ENCODE assay signal across 25 mouse cellular contexts in the genomic region with DNA sequence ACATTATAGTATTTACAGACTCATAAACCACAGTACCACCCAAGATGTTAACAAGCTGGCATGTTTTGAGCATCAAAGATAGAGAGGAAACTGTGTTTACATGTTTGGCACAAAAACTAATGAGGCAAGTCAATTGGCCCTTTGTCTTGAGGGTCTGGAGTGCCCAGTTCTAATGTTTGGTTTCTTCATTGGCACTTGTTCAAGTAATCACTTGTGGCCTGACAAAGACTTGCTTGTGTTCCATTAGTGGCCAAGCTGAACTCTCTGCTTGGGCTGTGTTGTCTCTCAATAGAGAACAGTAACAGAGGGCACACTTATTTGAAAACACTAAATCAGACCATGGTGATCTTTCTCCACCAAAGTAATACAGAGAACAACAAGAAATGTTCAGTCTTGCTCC.
A peak's percentile ranks its signal among the peaks of the same experiment; 100 is the strongest.
DNase-seq lines count a peak whose midpoint lies in the region; ATAC-seq and TF ChIP-seq lines count a peak whose summit lies in the region.
"Had no signal": no experiment of that assay in that cellular context is flagged by ENCODE, and none has a peak within 500 bp of the region (broad histone marks: within the 10 kb centered on the region; RNA-seq: fewer than 3 reads in every experiment).

No protein-coding gene starts in this region.

- no peak overlapping the region for H3K4me3 ChIP-seq in forebrain, postnatal 0 days (ENCODE audit: low read depth, low read length)
- no peak overlapping the region for H3K4me3 ChIP-seq in forebrain, embryonic 10.5 days
- H3K4me3 ChIP-seq in neural tube, embryonic 13.5 days: no peak overlapping the region
- H3K4me3 ChIP-seq in neural tube, embryonic 15.5 days (replicated peaks): no peak overlapping the region
- H3K4me3 ChIP-seq in hindbrain, embryonic 16.5 days (ENCODE audit: low read length): no peak overlapping the region
- no peak overlapping the region for H3K4me3 ChIP-seq in stomach, postnatal 0 days (ENCODE audit: low read depth, low read length)
- H3K4me3 ChIP-seq: embryonic facial prominence, embryonic 10.5 days; heart, embryonic 15.5 days; intestine, embryonic 15.5 days; limb, embryonic 15.5 days; megakaryocyte, embryonic 14.5 days had no signal

- TF ChIP-seq CTCF in forebrain, postnatal 0 days (IDR thresholded peaks at IDR 0.05; ENCODE audit: low read depth): no peak
- TF ChIP-seq CTCF in stomach, postnatal 0 days (IDR thresholded peaks at IDR 0.05; ENCODE audit: low read depth): no peak

- no peaks in the 10 kb centered on the region for H3K27me3 ChIP-seq in forebrain, postnatal 0 days (ENCODE audit: insufficient read depth, low read length)
- no peaks in the 10 kb centered on the region for H3K27me3 ChIP-seq in forebrain, embryonic 10.5 days (ENCODE audit: poor library complexity, severe bottlenecking)
- peaks cover 14% of the 10 kb centered on the region for H3K27me3 ChIP-seq in neural tube, embryonic 13.5 days
- H3K27me3 ChIP-seq in neural tube, embryonic 15.5 days (replicated peaks): no peaks in the 10 kb centered on the region
- no peaks in the 10 kb centered on the region for H3K27me3 ChIP-seq in hindbrain, embryonic 16.5 days (replicated peaks; ENCODE audit: control insufficient read depth, insufficient read depth, low read length)
- no peaks in the 10 kb centered on the region for H3K27me3 ChIP-seq in stomach, postnatal 0 days (ENCODE audit: control insufficient read depth, insufficient read depth, low read length)
- H3K27me3 ChIP-seq: CH12.LX; heart, embryonic 15.5 days; intestine, embryonic 15.5 days; limb, embryonic 15.5 days; megakaryocyte, embryonic 14.5 days had no signal

- H3K36me3 ChIP-seq in forebrain, postnatal 0 days (ENCODE audit: insufficient read depth): no peaks in the 10 kb centered on the region
- no peaks in the 10 kb centered on the region for H3K36me3 ChIP-seq in forebrain, embryonic 10.5 days (replicated peaks)
- H3K36me3 ChIP-seq in neural tube, embryonic 13.5 days: no peaks in the 10 kb centered on the region
- no peaks in the 10 kb centered on the region for H3K36me3 ChIP-seq in neural tube, embryonic 15.5 days
- H3K36me3 ChIP-seq in hindbrain, embryonic 16.5 days (ENCODE audit: control insufficient read depth, insufficient read depth, low read length): no peaks in the 10 kb centered on the region
- H3K36me3 ChIP-seq in stomach, postnatal 0 days (ENCODE audit: control insufficient read depth, insufficient read depth, low read length): no peaks in the 10 kb centered on the region
- H3K36me3 ChIP-seq: embryonic facial prominence, embryonic 10.5 days; G1E; heart, embryonic 15.5 days; intestine, embryonic 15.5 days; limb, embryonic 15.5 days had no signal

- H3K4me1 ChIP-seq in forebrain, postnatal 0 days (ENCODE audit: insufficient read depth): no peaks in the 10 kb centered on the region
- H3K4me1 ChIP-seq in forebrain, embryonic 10.5 days: peaks cover 11% of the 10 kb centered on the region
- peaks cover 13% of the 10 kb centered on the region for H3K4me1 ChIP-seq in neural tube, embryonic 13.5 days (replicated peaks)
- H3K4me1 ChIP-seq in neural tube, embryonic 15.5 days: peaks cover 9% of the 10 kb centered on the region
- peaks cover 2% of the 10 kb centered on the region; the same call in 1 of the 2 replicates for H3K4me1 ChIP-seq in hindbrain, embryonic 16.5 days (ENCODE audit: control insufficient read depth, insufficient read depth, low read depth, low read length)
- H3K4me1 ChIP-seq in stomach, postnatal 0 days (replicated peaks; ENCODE audit: control insufficient read depth, insufficient read depth): no peaks in the 10 kb centered on the region
- H3K4me1 ChIP-seq: intestine, embryonic 15.5 days had no signal

- H3K4me2 ChIP-seq in forebrain, postnatal 0 days (ENCODE audit: low read depth): no peak overlapping the region
- H3K4me2 ChIP-seq in neural tube, embryonic 13.5 days: no peak overlapping the region
- no peak overlapping the region for H3K4me2 ChIP-seq in neural tube, embryonic 15.5 days
- H3K4me2 ChIP-seq in hindbrain, embryonic 16.5 days (ENCODE audit: low read length): no peak overlapping the region
- H3K4me2 ChIP-seq in stomach, postnatal 0 days (replicated peaks; ENCODE audit: low read depth): no peak overlapping the region
- H3K4me2 ChIP-seq: heart, embryonic 15.5 days; intestine, embryonic 15.5 days; limb, embryonic 15.5 days; lung, embryonic 14.5 days had no signal

- no peaks in the 10 kb centered on the region for H3K9me3 ChIP-seq in forebrain, postnatal 0 days (ENCODE audit: low read length)
- no peaks in the 10 kb centered on the region for H3K9me3 ChIP-seq in forebrain, embryonic 10.5 days
- no peaks in the 10 kb centered on the region for H3K9me3 ChIP-seq in neural tube, embryonic 13.5 days
- H3K9me3 ChIP-seq in neural tube, embryonic 15.5 days (replicated peaks): no peaks in the 10 kb centered on the region
- H3K9me3 ChIP-seq in hindbrain, embryonic 16.5 days (ENCODE audit: control insufficient read depth, low read length): no peaks in the 10 kb centered on the region
- H3K9me3 ChIP-seq in stomach, postnatal 0 days (ENCODE audit: control insufficient read depth, low read length): no peaks in the 10 kb centered on the region
- H3K9me3 ChIP-seq: embryonic facial prominence, embryonic 10.5 days; heart, embryonic 15.5 days; intestine, embryonic 15.5 days; limb, embryonic 15.5 days; megakaryocyte, embryonic 14.5 days had no signal

- no peak overlapping the region for H3K9ac ChIP-seq in forebrain, postnatal 0 days
- H3K9ac ChIP-seq in neural tube, embryonic 13.5 days: no peak overlapping the region
- no peak overlapping the region for H3K9ac ChIP-seq in neural tube, embryonic 15.5 days (replicated peaks)
- no peak overlapping the region for H3K9ac ChIP-seq in hindbrain, embryonic 16.5 days (ENCODE audit: low read depth, low read length)
- no peak overlapping the region for H3K9ac ChIP-seq in stomach, postnatal 0 days (ENCODE audit: low read length)
- H3K9ac ChIP-seq: heart, embryonic 15.5 days; intestine, embryonic 15.5 days; limb, embryonic 15.5 days; liver, embryonic 14.5 days; lung, embryonic 14.5 days had no signal

- ATAC-seq in forebrain, postnatal 0 days: peak; percentile 62
- ATAC-seq in neural tube, embryonic 13.5 days (ENCODE audit: low read depth): 0 out of 2 replicates have a peak, but pooled peaks have one; percentile 25
- no peak for ATAC-seq in neural tube, embryonic 15.5 days (ENCODE audit: low FRiP score)
- peak; percentile 77 for ATAC-seq in hindbrain, embryonic 16.5 days
- ATAC-seq in stomach, postnatal 0 days (ENCODE audit: low FRiP score, low TSS enrichment): no peak
- ATAC-seq: intestine, embryonic 15.5 days had no signal

- no peak overlapping the region for H3K27ac ChIP-seq in forebrain, postnatal 0 days (ENCODE audit: low read depth, low read length)
- H3K27ac ChIP-seq in forebrain, embryonic 10.5 days: no peak overlapping the region
- no peak overlapping the region for H3K27ac ChIP-seq in neural tube, embryonic 13.5 days (replicated peaks)
- no peak overlapping the region for H3K27ac ChIP-seq in neural tube, embryonic 15.5 days (replicated peaks)
- no peak overlapping the region for H3K27ac ChIP-seq in hindbrain, embryonic 16.5 days (ENCODE audit: low read depth, low read length)
- no peak overlapping the region for H3K27ac ChIP-seq in stomach, postnatal 0 days (replicated peaks)
- H3K27ac ChIP-seq: embryonic facial prominence, embryonic 10.5 days; heart, embryonic 15.5 days; intestine, embryonic 15.5 days; limb, embryonic 15.5 days; liver, embryonic 14.5 days had no signal

- no peak for TF ChIP-seq EP300 in stomach, postnatal 0 days (optimal IDR thresholded peaks at IDR 0.05)

- DNase-seq in forebrain, postnatal 0 days: no peak
- DNase-seq in forebrain, embryonic 10.5 days (ENCODE audit: extremely low spot score, low spot score): no peak
- DNase-seq in retina, postnatal 1 day: peak; percentile 96
- no peak for DNase-seq in stomach, postnatal 0 days (ENCODE audit: low spot score)
- DNase-seq: adrenal gland, adult 2 months; B cell, adult 2 months; cerebellum, adult 2 months; heart, postnatal 4 days; kidney, adult 9 months; kidney, postnatal 4 days; layer of hippocampus, adult 9-11 months; lung, embryonic 14.5 days; lung, postnatal 36 days; right cerebral cortex, postnatal 14 days had no signal

Comparison
In these comparisons a context has a peak if more than half of its experiments do, and no peak if none do; other contexts are left out.
1. ATAC-seq: peak in forebrain, postnatal 0 days (single experiment), neural tube, embryonic 13.5 days (single experiment) and hindbrain, embryonic 16.5 days (single experiment); none in neural tube, embryonic 15.5 days (single experiment) and stomach, postnatal 0 days (single experiment).